Mouse (Mus musculus) small intestine, adult 2 months (tissue): Measurements from ENCODE around the gene Tchp. TPM values are rescaled to one million over a fixed set of nuclear protein-coding genes. Genes with fewer than 3 reads are reported as not detected.
A peak's percentile ranks its signal among the peaks of the same experiment; 100 is the strongest.

Experiments
- H3K27ac ChIP-seq: fragments of 200-500 bp; 2 replicates; pipeline ENCODE4 v1.5.1; 2012; ENCODE audit warnings: low read depth, low read length, control low read depth, inconsistent platforms; ENCODE audit not compliant: insufficient read depth
- H3K27me3 ChIP-seq: fragments of 200-500 bp; 2 replicates; pipeline ENCODE4 v1.6.1; 2012; ENCODE audit warnings: mild to moderate bottlenecking, moderate library complexity, low read length, inconsistent platforms; ENCODE audit not compliant: control insufficient read depth, insufficient read depth
- H3K36me3 ChIP-seq: fragments of 200-500 bp; 2 replicates; pipeline ENCODE4 v1.6.1; 2012; ENCODE audit warnings: mild to moderate bottlenecking, low read length, control low read depth, inconsistent platforms; ENCODE audit not compliant: control insufficient read depth, insufficient read depth
- H3K4me1 ChIP-seq: fragments of 200-500 bp; 2 replicates; pipeline ENCODE4 v1.6.1; 2012; ENCODE audit warnings: low read length, inconsistent platforms, mixed read lengths; ENCODE audit not compliant: control insufficient read depth, insufficient read depth, insufficient read length
- H3K4me3 ChIP-seq: fragments of 200-500 bp; 2 replicates; pipeline ENCODE4 v1.5.1; 2012; ENCODE audit warnings: low read depth, mild to moderate bottlenecking, control low read depth, inconsistent platforms, low read length, moderate library complexity
- CTCF ChIP-seq: fragments of 200-500 bp; IDR thresholded peaks from 2 replicates; pipeline ENCODE4 v1.5.1; 2012; ENCODE audit warnings: low read depth, mild to moderate bottlenecking, control low read depth, inconsistent platforms, low read length, moderate library complexity, mixed read lengths; ENCODE audit not compliant: insufficient replicate concordance, insufficient read length; ENCODE audit errors: extremely low read depth
- POLR2A ChIP-seq: fragments of 200-500 bp; IDR thresholded peaks from 2 replicates; pipeline ENCODE4 v1.6.1; 2012; ENCODE audit warnings: low read depth, mild to moderate bottlenecking, control low read depth, inconsistent platforms, low read length, moderate library complexity
- WGBS: fragments of 180-500 bp; shearing (Covaris S2); methylation state at CpG from one replicate; pipeline ENCODE4 v1.1.7; 2018; 5-methylcytosine and 5-hydroxymethylcytosine counted together
- polyA plus RNA-seq: library from polyadenylated mRNA; depleted of rRNA; stranded (reverse); fragments of >200 nt; gene quantifications from 2 replicates; pipeline ENCODE4 v1.2.3, GENCODE M21; 2012

Gene Tchp
- polyA plus RNA-seq, 1 experiment, result 4.4 TPM

DNA sequence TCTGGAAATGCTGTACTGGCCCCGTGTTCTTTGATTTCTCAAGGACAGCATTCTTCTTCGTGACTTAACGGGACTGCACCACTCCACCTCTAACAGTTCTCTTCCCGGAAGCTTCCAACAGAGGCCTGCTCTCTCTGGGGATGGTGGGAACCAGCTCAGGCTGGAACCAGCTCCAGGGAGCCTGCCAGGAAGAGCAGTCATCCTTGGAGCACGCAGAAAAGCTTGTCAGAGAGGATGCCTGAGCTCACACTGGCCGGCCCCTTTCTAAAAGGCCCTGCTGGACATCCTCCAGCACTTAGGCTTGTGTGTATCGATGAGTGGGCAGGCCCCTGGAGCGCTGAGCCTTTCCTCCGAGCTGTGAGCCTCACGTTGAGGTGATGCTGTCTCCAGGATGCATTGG lies 20.6 kb downstream of the Tchp start:
- Histone ChIP-seq H3K27ac (no peak overlapping the region), H3K27me3 (no peaks in the 10 kb centered on the region), H3K4me1 (no peaks in the 10 kb centered on the region), H3K36me3 (peaks cover 48% of the 10 kb centered on the region), H3K4me3 (no peak overlapping the region)
- TF ChIP-seq POLR2A, result no peak
- no peak for TF ChIP-seq CTCF
- WGBS, result 81% methylated on average over 10 of the region's 10 CpGs

DNA sequence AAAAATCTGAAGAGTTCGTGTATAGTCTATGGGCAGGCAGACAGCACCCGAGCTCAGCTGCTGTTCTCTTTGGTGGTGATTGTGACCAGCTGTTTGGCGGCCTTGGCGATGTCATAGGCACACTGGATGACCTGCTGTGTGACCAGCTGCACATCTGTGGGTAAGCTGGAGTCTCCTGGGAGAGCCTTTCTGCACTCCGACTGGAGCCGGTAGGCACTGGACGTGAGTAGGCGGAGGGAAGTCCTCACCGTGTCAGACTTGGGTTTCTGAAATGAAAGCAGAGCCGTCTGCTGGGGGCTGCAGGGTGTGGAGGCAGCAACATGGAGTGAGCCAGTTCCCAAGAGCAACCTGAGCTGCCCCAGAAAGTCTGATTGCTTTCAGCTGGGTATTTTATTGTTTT lies 22.6 kb downstream of the Tchp start:
- 85% methylated on average over 10 of the region's 10 CpGs for WGBS
- H3K36me3 ChIP-seq, result peaks cover 59% of the 10 kb centered on the region
- H3K27ac ChIP-seq, result no peak overlapping the region
- H3K27me3 ChIP-seq, result no peaks in the 10 kb centered on the region
- no peak overlapping the region for H3K4me3 ChIP-seq
- no peak for TF ChIP-seq POLR2A
- no peak for TF ChIP-seq CTCF
- H3K4me1 ChIP-seq, result no peaks in the 10 kb centered on the region

DNA sequence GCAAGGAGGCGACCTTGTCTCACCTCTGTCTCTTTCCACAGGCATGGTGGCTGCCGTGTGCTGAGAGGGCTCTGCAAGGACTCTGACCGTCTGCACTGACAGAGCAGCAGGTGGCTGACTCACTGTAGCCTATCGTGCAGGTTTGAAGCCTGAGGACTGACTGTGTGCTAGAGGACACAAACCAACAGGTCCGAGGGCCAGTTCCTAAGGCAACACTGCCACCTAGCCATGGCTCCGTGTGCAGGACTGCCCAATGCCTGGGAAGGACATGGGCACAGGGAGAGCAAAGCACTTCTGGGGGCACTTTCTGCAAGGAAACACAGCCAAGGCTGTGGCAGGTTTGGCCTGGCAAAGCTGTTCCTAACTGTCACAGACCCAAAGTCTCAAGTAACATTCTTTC lies 23.9 kb downstream of the Tchp start:
- WGBS, result 71% methylated on average over 6 of the region's 6 CpGs
- TF ChIP-seq CTCF, result peak; percentile 14; the same call in 1 of the 2 replicates
- TF ChIP-seq POLR2A, result no peak
- Histone ChIP-seq H3K4me3 (no peak overlapping the region), H3K27me3 (no peaks in the 10 kb centered on the region), H3K27ac (no peak overlapping the region), H3K4me1 (no peaks in the 10 kb centered on the region), H3K36me3 (peaks cover 67% of the 10 kb centered on the region)

DNA sequence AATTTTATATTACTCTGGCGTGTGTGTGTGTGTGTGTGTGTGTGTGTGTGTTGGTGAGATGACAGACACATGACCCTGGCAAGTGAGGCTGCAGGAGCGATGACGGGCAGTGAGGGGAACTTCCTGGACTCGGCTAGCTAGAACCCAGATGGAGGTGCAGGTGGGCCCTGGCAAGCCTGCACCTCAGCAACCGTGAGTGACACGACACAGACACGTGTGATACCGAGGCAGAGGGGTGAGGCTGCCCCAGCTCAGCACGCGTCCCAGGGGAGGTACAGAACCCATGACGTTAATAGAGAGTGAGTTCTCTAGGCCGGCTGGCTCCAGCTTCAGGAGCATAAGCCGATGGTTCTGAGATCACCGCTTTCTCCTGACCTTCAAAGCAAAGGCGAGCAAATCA lies 24.4 kb downstream of the Tchp start:
- peaks cover 72% of the 10 kb centered on the region for H3K36me3 ChIP-seq
- TF ChIP-seq CTCF (no peak), POLR2A (no peak)
- no peak overlapping the region for H3K4me3 ChIP-seq
- no peaks in the 10 kb centered on the region for H3K4me1 ChIP-seq
- H3K27me3 ChIP-seq, result no peaks in the 10 kb centered on the region
- 90% methylated on average over 15 of the region's 15 CpGs for WGBS
- no peak overlapping the region for H3K27ac ChIP-seq

DNA sequence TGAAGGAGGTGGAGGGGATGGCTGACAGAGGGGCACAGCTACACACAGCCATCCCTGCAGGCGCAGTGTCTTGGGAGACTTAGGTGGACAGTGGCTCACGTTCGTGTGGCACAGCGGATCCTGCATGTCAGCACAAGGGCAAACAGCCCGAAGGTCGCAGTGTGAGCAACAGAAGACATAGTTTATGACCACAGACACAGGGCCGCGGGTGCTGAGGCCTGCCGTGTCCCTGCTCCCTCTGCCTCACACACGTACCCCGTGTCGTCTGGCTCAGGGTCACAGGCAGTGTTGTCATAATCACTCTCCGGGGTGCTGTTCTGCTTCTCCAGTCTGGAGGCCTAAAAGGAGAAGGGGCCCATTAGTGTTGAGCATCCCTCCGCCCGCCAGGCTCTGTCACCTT lies 26.0 kb downstream of the Tchp start:
- Histone ChIP-seq H3K27ac (no peak overlapping the region), H3K4me1 (no peaks in the 10 kb centered on the region), H3K36me3 (peaks cover 72% of the 10 kb centered on the region), H3K4me3 (no peak overlapping the region), H3K27me3 (no peaks in the 10 kb centered on the region)
- no peak for TF ChIP-seq CTCF
- no peak for TF ChIP-seq POLR2A
- 92% methylated on average over 15 of the region's 15 CpGs for WGBS

DNA sequence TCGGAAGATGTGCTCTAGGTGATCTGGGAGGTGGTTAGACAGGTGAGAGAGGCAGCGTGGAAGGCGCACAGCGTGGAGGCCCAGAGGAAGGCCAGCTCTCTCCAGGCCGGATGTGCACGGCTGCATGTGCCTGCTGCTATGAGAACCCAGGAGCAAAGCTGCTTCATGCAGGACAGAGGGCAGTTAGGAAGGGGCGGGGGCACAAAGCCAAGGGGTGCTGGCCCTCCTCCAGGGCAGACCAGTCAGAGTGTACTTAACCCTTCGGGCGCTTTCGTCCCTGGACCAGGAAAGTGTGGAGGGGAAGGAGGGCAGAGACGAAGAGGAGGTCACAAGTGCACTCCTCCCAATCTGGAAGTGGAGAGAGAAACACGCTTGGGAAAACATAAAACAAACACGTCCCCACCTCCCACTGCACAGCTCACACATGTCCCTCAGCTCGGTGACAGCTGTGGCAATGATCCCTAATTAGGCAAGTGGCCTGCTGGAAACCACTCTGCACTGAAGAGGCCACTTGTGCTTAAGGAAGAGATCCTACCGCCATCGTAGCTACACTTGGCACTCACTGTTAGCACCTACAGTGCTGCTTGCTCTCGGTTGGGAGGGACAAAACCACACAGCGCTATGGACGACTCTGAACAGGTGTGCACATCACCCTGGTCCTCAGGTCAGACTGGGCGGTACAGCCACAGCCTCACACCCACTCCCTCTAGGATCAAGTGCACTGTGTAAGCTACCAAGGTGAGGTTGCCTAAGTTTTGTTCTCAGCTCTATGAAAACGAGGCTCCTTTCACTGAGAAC lies 29.7 kb downstream of the Tchp start:
- Histone ChIP-seq H3K27me3 (no peaks in the 10 kb centered on the region), H3K4me3 (no peak overlapping the region), H3K27ac (no peak overlapping the region), H3K4me1 (no peaks in the 10 kb centered on the region; the same call in 1 of the 2 replicates), H3K36me3 (peaks cover 74% of the 10 kb centered on the region)
- WGBS, result 80% methylated on average over 21 of the region's 21 CpGs
- TF ChIP-seq POLR2A (no peak), CTCF (no peak)

DNA sequence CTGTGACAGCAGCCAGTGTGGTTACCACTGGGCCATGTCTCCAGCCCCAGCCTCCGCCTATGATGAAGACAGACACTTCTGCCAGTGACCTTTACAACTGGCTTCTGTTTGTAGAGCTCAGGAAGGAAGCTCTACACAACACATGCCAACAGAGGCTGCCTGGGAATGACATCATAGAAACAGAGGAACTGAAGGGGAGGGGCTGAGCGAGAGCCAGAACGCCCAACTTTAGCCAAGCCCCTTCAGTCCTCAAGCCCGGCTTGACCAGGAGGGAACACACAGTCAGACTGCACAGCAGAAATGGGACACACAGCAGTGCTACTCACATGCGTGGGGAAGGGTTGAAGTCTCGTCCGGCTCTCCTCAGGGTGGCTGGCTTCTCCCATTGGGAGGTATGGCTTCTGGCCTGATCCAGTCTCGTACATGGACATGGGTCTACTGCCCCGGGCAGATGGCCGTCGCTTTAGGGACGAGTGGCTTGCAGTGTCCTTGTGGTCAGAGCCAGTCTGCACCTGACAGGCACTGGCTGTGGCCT lies 31.2 kb downstream of the Tchp start:
- 84% methylated on average over 12 of the region's 12 CpGs for WGBS
- Histone ChIP-seq H3K27ac (no peak overlapping the region), H3K36me3 (peaks cover 75% of the 10 kb centered on the region), H3K4me1 (no peaks in the 10 kb centered on the region; the same call in 1 of the 2 replicates), H3K4me3 (no peak overlapping the region), H3K27me3 (no peaks in the 10 kb centered on the region)
- TF ChIP-seq CTCF (no peak), POLR2A (no peak)
